Mouse (Mus musculus) thymus, adult 2 months (tissue): ENCODE results near the gene Sulf2. TPM values are rescaled to one million over a fixed set of nuclear protein-coding genes. Genes with fewer than 3 reads are reported as not detected.
A peak's percentile ranks its signal among the peaks of the same experiment; 100 is the strongest.

Experiments used
- DNase-seq: peaks from one replicate; pipeline ENCODE4 v3.0.0; 2021
- H3K27ac ChIP-seq: fragments of 200-500 bp; 2 replicates; pipeline ENCODE4 v1.5.1; 2012; ENCODE audit warnings: low read length, control low read depth; ENCODE audit not compliant: control insufficient read depth, insufficient read depth
- H3K27me3 ChIP-seq: fragments of 200-500 bp; 2 replicates; pipeline ENCODE4 v1.6.1; 2012; ENCODE audit warnings: mild to moderate bottlenecking, low read length, moderate library complexity, mixed read lengths; ENCODE audit not compliant: control insufficient read depth, insufficient read depth
- H3K36me3 ChIP-seq: fragments of 200-500 bp; 2 replicates; pipeline ENCODE4 v1.6.1; 2012; ENCODE audit warnings: mild to moderate bottlenecking, low read length, moderate library complexity; ENCODE audit not compliant: control insufficient read depth, insufficient read depth
- H3K4me1 ChIP-seq: fragments of 200-500 bp; replicated peaks from 2 replicates; pipeline ENCODE4 v1.6.1; 2012; ENCODE audit warnings: low read length; ENCODE audit not compliant: control insufficient read depth, insufficient read depth
- H3K4me3 ChIP-seq: fragments of 200-500 bp; 2 replicates; pipeline ENCODE4 v1.5.1; 2012; ENCODE audit warnings: mild to moderate bottlenecking, low read length, control low read depth, moderate library complexity; ENCODE audit not compliant: control insufficient read depth, insufficient read depth
- CTCF ChIP-seq: fragments of 200-500 bp; IDR thresholded peaks from 2 replicates; pipeline ENCODE4 v1.5.1; 2012; ENCODE audit warnings: mild to moderate bottlenecking, control low read depth, low read length, moderate library complexity, borderline replicate concordance; ENCODE audit not compliant: control insufficient read depth, poor library complexity, insufficient read depth; ENCODE audit errors: extremely low read depth
- POLR2A ChIP-seq: fragments of 200-500 bp; IDR thresholded peaks from 2 replicates; pipeline ENCODE4 v1.6.1; 2012; ENCODE audit warnings: mild to moderate bottlenecking, low read length, control low read depth, moderate library complexity; ENCODE audit not compliant: control insufficient read depth, poor library complexity, insufficient read depth; ENCODE audit errors: extremely low read depth
- WGBS: fragments of 180-500 bp; shearing (Covaris S2); methylation state at CpG from one replicate; pipeline ENCODE4 v1.1.7; 2018; 5-methylcytosine and 5-hydroxymethylcytosine counted together
- polyA plus RNA-seq: library from polyadenylated mRNA; depleted of rRNA; stranded (reverse); fragments of >200 nt; gene quantifications from 2 replicates; pipeline ENCODE4 v1.2.3, GENCODE M21; 2012

The Sulf2 gene
- polyA plus RNA-seq, 1 experiment = 24.3 TPM

- 95% methylated on average over 4 of the region's 4 CpGs for WGBS
- Histone ChIP-seq H3K36me3 (no peaks in the 10 kb centered on the region; the same call in 1 of the 2 replicates), H3K27me3 (no peaks in the 10 kb centered on the region), H3K4me1 (peaks cover 5% of the 10 kb centered on the region), H3K4me3 (no peak overlapping the region), H3K27ac (no peak overlapping the region)
- no peak for DNase-seq
- TF ChIP-seq POLR2A (no peak), CTCF (no peak)
Observed at GRCm38 (mm10) chr2:166039681-166040080, 115.8 kb downstream of the Sulf2 start.

DNA sequence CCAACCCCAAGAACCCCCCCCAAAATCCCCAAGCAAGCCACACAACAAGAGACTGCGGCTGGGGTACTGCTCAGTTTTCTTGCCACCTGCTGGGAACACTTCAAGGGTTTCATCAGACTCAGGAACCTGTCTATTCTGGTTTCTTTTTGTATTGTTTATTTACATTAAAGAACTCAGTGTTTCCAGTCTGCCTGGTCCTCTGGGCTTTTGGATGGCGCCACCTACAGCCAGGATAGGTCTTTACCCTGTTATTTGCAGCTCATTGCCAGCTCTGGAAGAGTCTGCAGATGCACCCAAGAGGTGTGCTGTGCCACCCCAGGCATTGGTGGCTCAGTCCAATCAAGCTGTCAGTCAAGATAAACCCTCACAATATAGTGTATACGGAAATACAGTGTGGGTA is 119.7 kb downstream of the Sulf2 start:
- Histone ChIP-seq H3K4me1 (peaks cover 17% of the 10 kb centered on the region), H3K27me3 (no peaks in the 10 kb centered on the region), H3K27ac (peak overlapping the region; percentile 88; the same call in 1 of the 2 replicates), H3K36me3 (no peaks in the 10 kb centered on the region; the same call in 1 of the 2 replicates), H3K4me3 (no peak overlapping the region)
- peak; percentile 84 for DNase-seq
- WGBS = 25% methylated on average over 3 of the region's 3 CpGs
- TF ChIP-seq CTCF (no peak; the same call in 1 of the 2 replicates), POLR2A (no peak)

- Histone ChIP-seq H3K4me3 (no peak overlapping the region), H3K27ac (peak overlapping the region; percentile 43), H3K4me1 (peaks cover 21% of the 10 kb centered on the region), H3K36me3 (no peaks in the 10 kb centered on the region; the same call in 1 of the 2 replicates), H3K27me3 (no peaks in the 10 kb centered on the region)
- WGBS = 65% methylated on average over 3 of the region's 3 CpGs
- DNase-seq = no peak
- TF ChIP-seq CTCF (no peak), POLR2A (no peak)
Observed at GRCm38 (mm10) chr2:166034967-166035490, 120.4 kb downstream of the Sulf2 start.

GRCm38 (mm10) chr2:166032628-166033027 is 122.8 kb downstream of the Sulf2 start:
- peaks cover 23% of the 10 kb centered on the region for H3K4me1 ChIP-seq
- H3K27me3 ChIP-seq = no peaks in the 10 kb centered on the region
- H3K4me3 ChIP-seq = no peak overlapping the region
- H3K27ac ChIP-seq = no peak overlapping the region
- WGBS = 93% methylated on average over 5 of the region's 5 CpGs
- no peak for TF ChIP-seq POLR2A
- TF ChIP-seq CTCF = no peak
- H3K36me3 ChIP-seq = no peaks in the 10 kb centered on the region; the same call in 1 of the 2 replicates
- DNase-seq = no peak

DNA sequence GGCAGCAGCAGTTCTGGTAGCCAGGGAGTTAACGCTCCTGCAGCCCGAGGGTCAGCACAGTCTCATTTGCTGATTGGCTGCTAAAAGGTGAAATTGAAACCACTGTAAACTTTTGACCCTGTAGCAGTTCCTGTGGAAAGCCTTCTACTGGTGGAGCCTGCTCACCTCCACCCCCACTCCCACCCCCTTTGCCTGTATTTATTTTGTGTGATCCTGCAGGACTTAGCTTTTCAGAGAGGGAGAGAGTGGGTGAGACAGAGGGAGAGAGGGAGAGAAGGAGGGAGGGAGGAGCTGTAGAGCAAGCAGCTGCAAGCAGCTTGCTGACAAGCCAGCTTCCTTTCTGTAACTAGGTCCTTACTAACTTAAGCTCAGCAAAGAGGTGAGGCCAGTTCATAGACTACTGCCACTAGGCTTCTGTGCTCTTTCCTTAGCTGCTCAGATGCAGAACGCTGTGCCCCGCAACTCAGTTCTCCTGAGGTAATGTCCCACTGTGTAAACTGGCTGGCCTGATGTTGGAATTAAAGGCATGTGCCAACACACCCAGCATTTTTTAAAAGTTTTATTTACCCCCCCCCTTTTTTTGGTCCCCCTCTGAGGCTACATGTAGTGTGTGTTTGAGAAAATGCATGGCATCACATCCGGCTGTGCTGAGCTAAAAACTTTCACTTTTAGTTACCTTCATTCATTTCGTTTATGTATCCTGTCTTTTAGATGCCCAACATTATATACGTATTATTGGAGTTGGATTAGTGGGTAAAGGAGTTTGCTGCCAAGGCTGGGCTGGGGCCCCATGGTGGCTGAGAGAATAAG is 124.1 kb downstream of the Sulf2 start:
- TF ChIP-seq POLR2A (no peak), CTCF (no peak)
- DNase-seq = peak; percentile 54
- peaks cover 23% of the 10 kb centered on the region for H3K4me1 ChIP-seq
- no peaks in the 10 kb centered on the region for H3K27me3 ChIP-seq
- peak overlapping the region; percentile 94 for H3K27ac ChIP-seq
- H3K36me3 ChIP-seq = no peaks in the 10 kb centered on the region
- WGBS = 11% methylated on average over 7 of the region's 7 CpGs
- H3K4me3 ChIP-seq = peak overlapping the region; percentile 49

- H3K4me1 ChIP-seq = peaks cover 23% of the 10 kb centered on the region
- H3K36me3 ChIP-seq = no peaks in the 10 kb centered on the region
- H3K27me3 ChIP-seq = no peaks in the 10 kb centered on the region
- TF ChIP-seq POLR2A = no peak
- no peak for TF ChIP-seq CTCF
- WGBS = 4% methylated on average over 13 of the region's 13 CpGs
- peak overlapping the region; percentile 94 for H3K27ac ChIP-seq
- peak overlapping the region; percentile 19 for H3K4me3 ChIP-seq
- DNase-seq = peak; percentile 23
Observed at GRCm38 (mm10) chr2:166030256-166030995, 125.0 kb downstream of the Sulf2 start.
